Mouse (Mus musculus) liver, postnatal 0 days (tissue): ENCODE measurements around the gene Rhbdd2. TPM values are rescaled to one million over a fixed set of nuclear protein-coding genes. Genes with fewer than 3 reads are reported as not detected.
"Not testable (repeated sequence)": the region's sequence is repeated elsewhere in the genome, so short reads cannot be mapped to it uniquely, and the experiment has no call there.

Experiments used
- ATAC-seq: fragments of 200-750 bp; cut with Nextera tagmentation; 2 replicates; pipeline ENCODE4 v1.8.0; 2017; ENCODE audit warnings: mild to moderate bottlenecking, moderate library complexity
- DNase-seq: peaks from one replicate; pipeline ENCODE4 v3.0.0-alpha.2; 2016
- H3K27ac ChIP-seq: fragments of 300-500 bp; sonication (generic); 2 replicates; pipeline ENCODE4 v1.5.1; 2014; ENCODE audit warnings: antibody characterized with exemption, moderate library complexity, mild to moderate bottlenecking, low read depth
- H3K27me3 ChIP-seq: fragments of 300-500 bp; sonication (generic); 2 replicates; pipeline ENCODE4 v1.6.1; 2014; ENCODE audit warnings: low read length, control low read depth, mixed read lengths; ENCODE audit not compliant: insufficient read depth
- H3K36me3 ChIP-seq: fragments of 300-500 bp; sonication (generic); replicated peaks from 2 replicates; pipeline ENCODE4 v1.6.1; 2014; ENCODE audit warnings: mild to moderate bottlenecking, control low read depth, low read length, moderate library complexity, mixed read lengths; ENCODE audit not compliant: insufficient read depth
- H3K4me1 ChIP-seq: fragments of 300-500 bp; sonication (generic); 2 replicates; pipeline ENCODE4 v1.6.1; 2014; ENCODE audit warnings: antibody characterized with exemption, mild to moderate bottlenecking, control low read depth; ENCODE audit not compliant: insufficient read depth
- H3K4me2 ChIP-seq: fragments of 300-500 bp; sonication (generic); 2 replicates; pipeline ENCODE4 v1.6.1; 2014; ENCODE audit warnings: low read depth, mild to moderate bottlenecking, low read length, moderate library complexity, mixed read lengths
- H3K4me3 ChIP-seq: fragments of 300-500 bp; sonication (generic); 2 replicates; pipeline ENCODE4 v1.5.1; 2014; ENCODE audit warnings: low read depth, low read length
- H3K9ac ChIP-seq: fragments of 300-500 bp; sonication (generic); replicated peaks from 2 replicates; pipeline ENCODE4 v1.6.1; 2014; ENCODE audit warnings: mild to moderate bottlenecking, moderate library complexity
- H3K9me3 ChIP-seq: fragments of 300-500 bp; sonication (generic); 2 replicates; pipeline ENCODE4 v1.6.1; 2016; ENCODE audit warnings: mild to moderate bottlenecking, control low read depth, low read length, mixed read lengths
- CTCF ChIP-seq: sonication (generic); IDR thresholded peaks from 2 replicates; pipeline ENCODE4 v1.5.1; 2016; ENCODE audit warnings: antibody characterized with exemption, low read depth
- EP300 ChIP-seq: IDR thresholded peaks from 2 replicates; pipeline ENCODE4 v1.6.1; 2016; ENCODE audit warnings: antibody characterized with exemption, low read depth, mild to moderate bottlenecking
- WGBS: fragments of 180-500 bp; shearing (Covaris S2); extraction: QIAGEN DNeasy Blood & Tissue Kit; methylation state at CpG from one replicate; pipeline ENCODE4 v1.1.7; 2014; ENCODE audit not compliant: insufficient replicate concordance; 5-methylcytosine and 5-hydroxymethylcytosine counted together
- polyA plus RNA-seq: library from polyadenylated mRNA; unstranded; fragments of >200 nt; fragmentation: Nextera tagmentation; extraction: Ambion mirVana; gene quantifications from 2 replicates; pipeline ENCODE4 v1.2.1, GENCODE M21; 2015

Gene Rhbdd2
- 22.6 and 28.3 TPM in 2 replicates for polyA plus RNA-seq

- 13% methylated on average over 20 of the region's 30 CpGs for WGBS
- Histone ChIP-seq H3K9ac (peak within 1 kb of the TSS; percentile 80), H3K27me3 (no peaks in the 10 kb centered on the region), H3K4me3 (peak within 1 kb of the TSS; percentile 72), H3K36me3 (peaks cover 5% of the 10 kb centered on the region), H3K27ac (peak within 1 kb of the TSS; percentile 61), H3K4me1 (peaks cover 13% of the 10 kb centered on the region), H3K9me3 (no peaks in the 10 kb centered on the region), H3K4me2 (peak within 1 kb of the TSS; percentile 97)
- peak; percentile 99 for DNase-seq
- ATAC-seq: peak; percentile 100
- TF ChIP-seq EP300 (no peak), CTCF (peak; percentile 76)
Measured at GRCm38 (mm10) chr5:135632117-135632796, at the start of gene Rhbdd2. Gene Rhbdd2, plus strand, starts transcription at chr5:135632618.

- no peaks in the 10 kb centered on the region for H3K36me3 ChIP-seq
- no peak overlapping the region for H3K4me3 ChIP-seq
- DNase-seq (no peak), ATAC-seq (no peak)
- TF ChIP-seq EP300 (no peak), CTCF (no peak)
- no peak overlapping the region for H3K4me2 ChIP-seq
- no peak overlapping the region for H3K27ac ChIP-seq
- no peaks in the 10 kb centered on the region for H3K9me3 ChIP-seq
- no peak overlapping the region for H3K9ac ChIP-seq
- H3K4me1 ChIP-seq: no peaks in the 10 kb centered on the region
- H3K27me3 ChIP-seq: no peaks in the 10 kb centered on the region
- WGBS: 82% methylated on average over 8 of the region's 8 CpGs
Measured at GRCm38 (mm10) chr5:135585691-135586090, 46.7 kb upstream of the Rhbdd2 start.

DNA sequence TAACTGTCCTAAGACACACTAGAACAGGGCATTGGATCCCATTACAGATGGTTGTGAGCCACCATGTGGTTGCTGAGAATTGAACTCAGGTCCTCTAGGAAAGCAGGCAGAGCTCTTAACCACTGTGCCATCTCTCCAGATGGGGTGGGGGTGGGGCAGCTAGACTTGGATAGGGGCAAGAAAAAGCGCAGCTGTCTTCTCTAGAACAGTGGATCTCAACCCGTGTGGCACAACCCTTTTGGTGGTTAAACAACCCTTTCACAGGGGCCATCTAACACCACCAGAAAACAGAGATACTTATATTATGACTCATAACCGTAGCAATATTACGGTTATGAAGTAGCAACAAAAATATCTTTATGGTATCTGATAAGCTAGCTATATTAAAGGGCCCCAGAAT is 44.7 kb upstream of the Rhbdd2 start:
- Histone ChIP-seq H3K9me3 (no peaks in the 10 kb centered on the region; the same call in 1 of the 2 replicates), H3K4me2 (no peak overlapping the region), H3K9ac (no peak overlapping the region), H3K4me1 (no peaks in the 10 kb centered on the region), H3K4me3 (no peak overlapping the region), H3K27ac (no peak overlapping the region), H3K27me3 (no peaks in the 10 kb centered on the region), H3K36me3 (no peaks in the 10 kb centered on the region)
- WGBS: 77% methylated on average over 4 of the region's 4 CpGs
- ATAC-seq (no peak), DNase-seq (no peak)
- TF ChIP-seq EP300 (no peak), CTCF (no peak)

DNA sequence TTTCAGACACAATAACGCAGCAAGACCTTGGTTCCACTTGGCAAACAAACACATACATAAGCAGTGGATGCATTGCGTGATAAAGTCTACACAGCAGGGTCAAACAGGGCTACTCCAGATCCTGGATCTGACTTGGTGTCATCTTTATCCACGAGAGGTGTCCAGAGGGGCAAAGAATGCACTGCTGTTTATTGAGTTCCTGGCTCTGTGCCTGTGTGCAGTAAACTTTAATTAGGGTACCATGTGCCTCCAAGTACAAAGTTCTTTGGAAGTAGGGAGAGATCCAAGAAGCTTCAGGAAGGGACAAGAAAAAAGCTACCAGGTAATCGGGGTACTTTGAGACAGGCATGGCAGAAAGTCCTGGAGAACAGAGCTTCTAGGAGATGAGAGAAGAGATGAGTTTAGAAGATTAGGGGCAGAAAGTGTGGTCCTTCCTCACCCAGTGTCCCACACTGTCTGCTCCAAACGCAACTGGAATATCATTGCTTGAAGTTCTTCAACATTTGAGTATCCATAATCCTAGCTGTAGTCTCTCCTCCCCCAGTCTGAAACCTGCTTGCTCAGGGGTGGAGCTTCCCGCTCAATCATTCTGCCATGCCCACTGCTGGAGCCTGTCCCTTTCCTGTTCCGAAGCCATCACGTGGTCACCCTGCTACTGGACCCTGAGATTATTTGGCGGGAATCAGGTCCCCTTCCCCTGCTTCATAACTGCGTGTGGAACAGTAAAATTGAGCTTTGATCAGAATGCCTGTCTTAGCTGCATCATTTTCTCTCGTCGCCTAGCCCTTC is 42.2 kb upstream of the Rhbdd2 start:
- ATAC-seq: no peak
- Histone ChIP-seq H3K36me3 (no peaks in the 10 kb centered on the region), H3K27ac (no peak overlapping the region), H3K4me2 (no peak overlapping the region), H3K27me3 (no peaks in the 10 kb centered on the region), H3K4me3 (no peak overlapping the region), H3K4me1 (no peaks in the 10 kb centered on the region), H3K9ac (no peak overlapping the region), H3K9me3 (no peaks in the 10 kb centered on the region; the same call in 1 of the 2 replicates)
- no peak for DNase-seq
- no peak for TF ChIP-seq EP300
- no peak for TF ChIP-seq CTCF
- 64% methylated on average over 11 of the region's 12 CpGs for WGBS

GRCm38 (mm10) chr5:135604643-135605042 is 27.8 kb upstream of the Rhbdd2 start:
- not testable (repeated sequence) for H3K4me2 ChIP-seq

DNA sequence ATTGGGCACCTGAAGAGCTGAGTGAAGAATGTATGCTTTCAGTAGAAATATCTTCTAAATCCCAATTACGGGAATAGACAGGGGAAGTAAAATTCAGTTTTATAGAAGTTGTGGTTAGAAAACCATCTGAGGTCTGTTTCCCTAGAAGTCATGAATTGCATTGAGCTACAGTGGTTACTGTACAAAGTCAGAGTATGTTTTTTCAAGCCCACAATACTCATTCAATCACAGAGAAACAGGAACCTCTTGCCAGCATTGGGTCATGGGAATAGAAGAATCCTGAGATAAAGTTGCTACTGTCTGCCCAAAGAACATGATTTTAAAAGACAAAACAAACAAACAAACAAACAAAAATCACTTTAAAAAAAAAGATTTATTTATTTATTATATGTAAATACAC is 25.7 kb upstream of the Rhbdd2 start:
- H3K36me3 ChIP-seq, H3K4me2 ChIP-seq, H3K4me1 ChIP-seq, ATAC-seq, DNase-seq, H3K9ac ChIP-seq, H3K27me3 ChIP-seq, H3K9me3 ChIP-seq, H3K4me3 ChIP-seq, H3K27ac ChIP-seq: not testable (repeated sequence)
- no CpG with 5 or more reads among the region's 1 CpGs for WGBS

More at GRCm38 (mm10) chr5:135604643-135605042, 27.8 kb upstream of the Rhbdd2 start:
- not testable (repeated sequence) for H3K9ac ChIP-seq, H3K27ac ChIP-seq, H3K4me3 ChIP-seq, H3K27me3 ChIP-seq, H3K9me3 ChIP-seq, H3K36me3 ChIP-seq, H3K4me1 ChIP-seq, DNase-seq, ATAC-seq
- no CpG with 5 or more reads among the region's 1 CpGs for WGBS
